Mouse (Mus musculus) liver, embryonic 11.5 days (tissue): ENCODE data around the gene Pcp4. TPM values are rescaled to one million over a fixed set of nuclear protein-coding genes. Genes with fewer than 3 reads are reported as not detected.

ENCODE experiments used
- ATAC-seq: fragments of 200-750 bp; cut with Nextera tagmentation; replicated peaks from 2 replicates; pipeline ENCODE4 v1.8.0; 2017; ENCODE audit warnings: moderate number of reproducible peaks, mild to moderate bottlenecking, moderate TSS enrichment, moderate library complexity; ENCODE audit not compliant: low FRiP score
- DNase-seq: peaks from one replicate; pipeline ENCODE4 v3.0.0-alpha.2; 2017; ENCODE audit warnings: low spot score
- H3K27ac ChIP-seq: fragments of 300-500 bp; sonication (generic); 2 replicates; pipeline ENCODE4 v1.5.1; 2014; ENCODE audit warnings: mild to moderate bottlenecking, low read depth, low read length, control low read depth
- H3K27me3 ChIP-seq: fragments of 300-500 bp; sonication (generic); replicated peaks from 2 replicates; pipeline ENCODE4 v1.6.1; 2014; ENCODE audit warnings: low read length, mixed read lengths; ENCODE audit not compliant: control insufficient read depth, insufficient read depth
- H3K36me3 ChIP-seq: fragments of 300-500 bp; sonication (generic); 2 replicates; pipeline ENCODE4 v1.6.1; 2014; ENCODE audit warnings: mild to moderate bottlenecking, low read length, moderate library complexity, mixed read lengths; ENCODE audit not compliant: control insufficient read depth, insufficient read depth
- H3K4me1 ChIP-seq: fragments of 300-500 bp; sonication (generic); replicated peaks from 2 replicates; pipeline ENCODE4 v1.6.1; 2014; ENCODE audit warnings: low read length, mixed read lengths; ENCODE audit not compliant: control insufficient read depth, insufficient read depth
- H3K4me2 ChIP-seq: fragments of 300-500 bp; sonication (generic); 2 replicates; pipeline ENCODE4 v1.6.1; 2014; ENCODE audit warnings: mild to moderate bottlenecking, control low read depth, moderate library complexity
- H3K4me3 ChIP-seq: fragments of 300-500 bp; sonication (generic); 2 replicates; pipeline ENCODE4 v1.5.1; 2014; ENCODE audit warnings: low read depth, low read length, control low read depth
- H3K9ac ChIP-seq: fragments of 300-500 bp; sonication (generic); 2 replicates; pipeline ENCODE4 v1.6.1; 2014; ENCODE audit warnings: low read depth, low read length, control low read depth
- H3K9me3 ChIP-seq: fragments of 300-500 bp; sonication (generic); 2 replicates; pipeline ENCODE4 v1.6.1; 2016; ENCODE audit warnings: low read length, inconsistent platforms, mixed read lengths; ENCODE audit not compliant: control insufficient read depth
- WGBS: fragments of 180-500 bp; shearing (Covaris S2); extraction: QIAGEN DNeasy Blood & Tissue Kit; methylation state at CpG from one replicate; pipeline ENCODE4 v1.1.7; 2014; 5-methylcytosine and 5-hydroxymethylcytosine counted together
- polyA plus RNA-seq: library from polyadenylated mRNA; unstranded; fragments of >200 nt; fragmentation: Nextera tagmentation; extraction: Ambion mirVana; gene quantifications from 2 replicates; pipeline ENCODE4 v1.2.1, GENCODE M21; 2014

Gene Pcp4
- polyA plus RNA-seq, result 1.2 TPM in 1 of 2 replicates, not detected in the other

GRCm38 (mm10) chr16:96467445-96467844, at the start of gene Pcp4:
Gene Pcp4 (plus strand): TSS chr16:96467606.
- ATAC-seq, result no peak
- peak; percentile 65 for DNase-seq

DNA sequence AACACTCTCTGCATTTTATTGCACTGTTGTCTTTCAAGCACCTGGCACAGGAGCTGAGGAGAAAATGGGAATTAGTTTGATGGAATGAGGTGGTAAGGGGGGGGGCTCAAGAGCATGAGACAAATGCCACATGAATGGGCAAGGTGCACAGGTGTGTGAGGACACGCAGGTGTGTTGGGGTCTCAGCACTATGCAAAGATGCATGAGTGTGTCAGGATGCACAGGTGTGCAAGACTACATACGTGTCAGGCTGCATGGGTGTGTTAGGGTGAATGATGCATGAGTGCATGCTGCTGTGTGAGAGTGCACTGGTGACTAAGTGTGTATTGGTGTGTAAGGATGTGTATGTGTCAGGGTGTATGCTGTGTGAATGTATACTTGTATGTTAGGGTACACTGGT, 42.4 kb upstream of the Pcp4 start:
- no peak overlapping the region for H3K9ac ChIP-seq
- ATAC-seq, result no peak
- no peaks in the 10 kb centered on the region for H3K4me1 ChIP-seq
- H3K27ac ChIP-seq, result no peak overlapping the region
- 72% methylated on average over 2 of the region's 2 CpGs for WGBS
- no peaks in the 10 kb centered on the region for H3K36me3 ChIP-seq
- DNase-seq, result no peak
- H3K4me3 ChIP-seq, result no peak overlapping the region
- H3K4me2 ChIP-seq, result no peak overlapping the region
- H3K9me3 ChIP-seq, result no peaks in the 10 kb centered on the region
- H3K27me3 ChIP-seq, result no peaks in the 10 kb centered on the region

More at GRCm38 (mm10) chr16:96467445-96467844, at the start of gene Pcp4:
- Histone ChIP-seq H3K27me3 (no peaks in the 10 kb centered on the region), H3K27ac (no peak within 1 kb of the TSS), H3K4me2 (no peak within 1 kb of the TSS), H3K9ac (no peak within 1 kb of the TSS), H3K36me3 (no peaks in the 10 kb centered on the region), H3K4me3 (no peak within 1 kb of the TSS), H3K9me3 (no peaks in the 10 kb centered on the region), H3K4me1 (no peaks in the 10 kb centered on the region)
- 15% methylated on average over 8 of the region's 8 CpGs for WGBS

GRCm38 (mm10) chr16:96426671-96427070, 40.7 kb upstream of the Pcp4 start:
- Histone ChIP-seq H3K4me2 (no peak overlapping the region), H3K27ac (no peak overlapping the region), H3K9me3 (no peaks in the 10 kb centered on the region), H3K9ac (no peak overlapping the region), H3K36me3 (no peaks in the 10 kb centered on the region), H3K4me3 (no peak overlapping the region), H3K4me1 (no peaks in the 10 kb centered on the region), H3K27me3 (no peaks in the 10 kb centered on the region)
- no peak for DNase-seq
- no peak for ATAC-seq
- 78% methylated on average over 7 of the region's 7 CpGs for WGBS

- ATAC-seq, result no peak
- H3K4me2 ChIP-seq, result no peak overlapping the region
- no peaks in the 10 kb centered on the region for H3K27me3 ChIP-seq
- DNase-seq, result no peak
- no peak overlapping the region for H3K9ac ChIP-seq
- H3K27ac ChIP-seq, result no peak overlapping the region
- no peaks in the 10 kb centered on the region for H3K4me1 ChIP-seq
- no peak overlapping the region for H3K4me3 ChIP-seq
- WGBS, result 53% methylated on average over 3 of the region's 3 CpGs
- H3K9me3 ChIP-seq, result no peaks in the 10 kb centered on the region
- H3K36me3 ChIP-seq, result no peaks in the 10 kb centered on the region
These were observed 38.4 kb upstream of the Pcp4 start for GRCm38 (mm10) chr16:96429046-96429445.

GRCm38 (mm10) chr16:96433266-96433665, 34.1 kb upstream of the Pcp4 start:
- Histone ChIP-seq H3K4me1 (no peaks in the 10 kb centered on the region), H3K9ac (no peak overlapping the region), H3K36me3 (no peaks in the 10 kb centered on the region), H3K4me2 (no peak overlapping the region), H3K9me3 (no peaks in the 10 kb centered on the region), H3K27me3 (no peaks in the 10 kb centered on the region), H3K4me3 (no peak overlapping the region), H3K27ac (no peak overlapping the region)
- 79% methylated on average over 10 of the region's 10 CpGs for WGBS
- no peak for DNase-seq
- no peak for ATAC-seq

DNA sequence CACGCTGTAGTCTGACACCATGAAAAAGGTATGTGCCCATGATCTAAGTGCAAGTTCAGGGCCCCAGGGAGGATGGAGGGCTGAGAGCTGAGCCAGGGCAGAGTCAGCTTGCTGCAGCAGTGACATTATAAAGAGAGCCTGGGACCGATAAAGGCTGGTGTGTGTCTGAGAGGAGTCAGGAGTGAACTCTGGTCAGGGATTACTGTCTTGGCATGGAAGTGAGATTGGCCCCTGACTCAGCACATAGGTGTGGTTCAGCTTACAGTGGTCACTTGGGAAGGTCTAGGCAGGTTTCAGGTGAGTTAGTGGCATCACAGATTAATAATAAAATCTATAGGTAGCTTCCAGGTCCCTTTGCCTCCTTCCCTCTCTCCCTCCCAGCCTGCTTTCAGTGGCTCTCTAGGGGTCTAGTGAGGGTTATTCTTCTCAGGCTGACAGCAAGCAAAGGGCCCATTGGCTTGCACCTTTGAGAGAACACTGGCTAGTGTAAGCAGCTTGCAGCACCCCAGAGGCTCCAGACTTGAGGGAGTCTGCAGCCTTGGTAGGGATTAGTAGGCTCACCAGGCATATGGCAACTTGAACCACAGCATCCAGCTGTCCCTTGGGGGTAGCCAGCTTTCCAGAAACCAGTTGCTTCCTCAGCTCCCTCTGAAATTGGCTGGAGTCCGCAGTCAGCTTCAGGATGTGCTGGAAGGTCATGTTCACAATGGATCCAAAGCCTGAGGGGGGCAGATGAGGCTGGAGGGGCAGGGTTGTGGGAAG, 33.2 kb upstream of the Pcp4 start:
- ATAC-seq (no peak), DNase-seq (no peak)
- whole genome bisulfite sequencing, result 76% methylated on average over 3 of the region's 3 CpGs
- H3K36me3 ChIP-seq, result no peaks in the 10 kb centered on the region
- no peak overlapping the region for H3K9ac ChIP-seq
- H3K4me3 ChIP-seq, result no peak overlapping the region
- no peaks in the 10 kb centered on the region for H3K4me1 ChIP-seq
- H3K9me3 ChIP-seq, result no peaks in the 10 kb centered on the region
- H3K27me3 ChIP-seq, result no peaks in the 10 kb centered on the region
- no peak overlapping the region for H3K27ac ChIP-seq
- no peak overlapping the region for H3K4me2 ChIP-seq

- no peaks in the 10 kb centered on the region; the same call in 1 of the 2 replicates for H3K4me1 ChIP-seq
- no peak overlapping the region for H3K9ac ChIP-seq
- no peak overlapping the region for H3K4me3 ChIP-seq
- WGBS, result 82% methylated on average over 5 of the region's 5 CpGs
- H3K27ac ChIP-seq, result no peak overlapping the region
- no peak for DNase-seq
- no peak overlapping the region for H3K4me2 ChIP-seq
- no peaks in the 10 kb centered on the region for H3K27me3 ChIP-seq
- no peaks in the 10 kb centered on the region for H3K36me3 ChIP-seq
- no peak for ATAC-seq
- H3K9me3 ChIP-seq, result no peaks in the 10 kb centered on the region
These were observed 28.5 kb upstream of the Pcp4 start for GRCm38 (mm10) chr16:96438946-96439345.

DNA sequence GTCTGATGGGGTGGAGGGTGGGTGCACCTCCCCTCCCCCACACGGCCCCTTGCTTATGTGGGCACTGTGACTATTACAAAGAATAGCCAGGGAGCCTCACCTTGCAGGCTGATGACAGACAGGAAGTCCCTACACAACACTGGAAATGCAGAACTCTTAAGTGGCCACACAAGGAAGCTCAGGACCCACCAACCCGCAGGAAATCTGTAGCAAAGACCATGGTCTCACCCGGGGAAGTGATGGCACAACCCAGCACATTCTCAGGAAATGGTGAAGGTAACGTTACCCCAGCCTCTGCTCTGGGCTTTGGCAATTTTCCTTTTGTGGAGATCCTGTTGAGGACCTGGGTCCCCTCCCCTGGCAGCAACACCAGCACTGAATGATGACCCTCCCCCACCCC, 27.7 kb upstream of the Pcp4 start:
- H3K9ac ChIP-seq, result no peak overlapping the region
- H3K4me2 ChIP-seq, result no peak overlapping the region
- no peaks in the 10 kb centered on the region for H3K36me3 ChIP-seq
- no peaks in the 10 kb centered on the region; the same call in 1 of the 2 replicates for H3K4me1 ChIP-seq
- H3K4me3 ChIP-seq, result no peak overlapping the region
- no peaks in the 10 kb centered on the region for H3K27me3 ChIP-seq
- ATAC-seq (no peak), DNase-seq (no peak)
- no peaks in the 10 kb centered on the region for H3K9me3 ChIP-seq
- no peak overlapping the region for H3K27ac ChIP-seq
- WGBS, result 62% methylated on average over 4 of the region's 4 CpGs

GRCm38 (mm10) chr16:96440871-96441270, 26.5 kb upstream of the Pcp4 start:
- no peak for ATAC-seq
- no peaks in the 10 kb centered on the region for H3K36me3 ChIP-seq

More at GRCm38 (mm10) chr16:96440871-96441270, 26.5 kb upstream of the Pcp4 start:
- Histone ChIP-seq H3K9me3 (no peaks in the 10 kb centered on the region), H3K27me3 (no peaks in the 10 kb centered on the region), H3K4me2 (no peak overlapping the region), H3K9ac (no peak overlapping the region), H3K4me3 (no peak overlapping the region), H3K4me1 (no peaks in the 10 kb centered on the region; the same call in 1 of the 2 replicates), H3K27ac (no peak overlapping the region)
- 78% methylated on average over 8 of the region's 8 CpGs for WGBS
- no peak for DNase-seq
